Mouse (Mus musculus) MEL (cell line): ENCODE results near the gene Zfp507. TPM values are rescaled to one million over a fixed set of nuclear protein-coding genes. Genes with fewer than 3 reads are reported as not detected.
A peak's percentile ranks its signal among the peaks of the same experiment; 100 is the strongest.

Source experiments
- DNase-seq: peaks from one replicate; pipeline ENCODE4 v3.0.0; 2011; ENCODE audit warnings: low read depth, low spot score
- H3K27ac ChIP-seq: 2 replicates; pipeline ENCODE4 v1.5.1; 2012; ENCODE audit warnings: low read depth, mild to moderate bottlenecking, control low read depth, low read length, moderate library complexity; ENCODE audit not compliant: control insufficient read depth
- H3K27me3 ChIP-seq, 2 experiments: fragments of 150-350 bp in 1 of 2; sonication (generic) in 1 of 2; 2 replicates each; pipeline ENCODE4 v1.6.1; 2012; ENCODE audit warnings: low read length in 2 of 2, mild to moderate bottlenecking in 2 of 2, improper control_type of control experiment in 1 of 2, moderate library complexity in 1 of 2; ENCODE audit not compliant: insufficient read depth in 2 of 2, control insufficient read depth in 1 of 2
- H3K36me3 ChIP-seq, 2 experiments: 2 replicates each; pipeline ENCODE4 v1.6.1; 2012 to 2014; ENCODE audit warnings: low read length in 2 of 2, improper control_type of control experiment in 1 of 2, inconsistent platforms in 1 of 2, mild to moderate bottlenecking in 1 of 2; ENCODE audit not compliant: insufficient read depth in 2 of 2, control insufficient read depth in 1 of 2
- H3K4me1 ChIP-seq, 2 experiments: fragments of 150-350 bp in 1 of 2; sonication (generic) in 1 of 2; 2 replicates each; pipeline ENCODE4 v1.6.1; 2012; ENCODE audit warnings: low read length in 2 of 2, improper control_type of control experiment in 1 of 2, mild to moderate bottlenecking in 1 of 2; ENCODE audit not compliant: insufficient read depth in 2 of 2, control insufficient read depth in 1 of 2
- H3K4me3 ChIP-seq, 2 experiments: fragments of 150-350 bp in 1 of 2; sonication (generic) in 1 of 2; 2 replicates each; pipeline ENCODE4 v1.5.1; 2012; ENCODE audit warnings: low read depth in 2 of 2, low read length in 2 of 2, mild to moderate bottlenecking in 2 of 2, moderate library complexity in 2 of 2, control low read depth in 1 of 2, improper control_type of control experiment in 1 of 2; ENCODE audit not compliant: control insufficient read depth in 1 of 2, insufficient read depth in 1 of 2
- H3K79me2 ChIP-seq: 2 replicates; pipeline ENCODE4 v1.6.1; 2012; ENCODE audit warnings: mild to moderate bottlenecking, low read length, moderate library complexity; ENCODE audit not compliant: control insufficient read depth, poor library complexity, insufficient read depth
- H3K9ac ChIP-seq: 2 replicates; pipeline ENCODE4 v1.6.1; 2012; ENCODE audit warnings: low read depth, mild to moderate bottlenecking, control low read depth, low read length, moderate library complexity; ENCODE audit not compliant: control insufficient read depth, poor library complexity, severe bottlenecking
- H3K9me3 ChIP-seq: fragments of 150-350 bp; sonication (generic); replicated peaks from 2 replicates; pipeline ENCODE4 v1.6.1; 2012; ENCODE audit warnings: mild to moderate bottlenecking, low read length, improper control_type of control experiment, moderate library complexity; ENCODE audit not compliant: insufficient read depth
- CHD1 ChIP-seq: IDR thresholded peaks from 2 replicates; pipeline ENCODE4 v1.6.1; 2012; ENCODE audit warnings: low read depth, mild to moderate bottlenecking, inconsistent platforms, low read length, improper control_type of control experiment
- CHD2 ChIP-seq: IDR thresholded peaks from 2 replicates; pipeline ENCODE4 v1.6.1; 2011; ENCODE audit warnings: low read length, improper control_type of control experiment
- CTCF ChIP-seq, 3 experiments: IDR thresholded peaks in 2 of 3; conservative IDR thresholded peaks in 1 of 3; 2 replicates each; pipeline ENCODE4 v1.5.1; 2011 to 2012; ENCODE audit warnings: low read length in 3 of 3, low read depth in 2 of 3, mild to moderate bottlenecking in 2 of 3, improper control_type of control experiment in 1 of 3, inconsistent platforms in 1 of 3, mixed read lengths in 1 of 3, moderate library complexity in 1 of 3; ENCODE audit not compliant: control insufficient read depth in 1 of 3, insufficient read depth in 1 of 3, poor library complexity in 1 of 3, severe bottlenecking in 1 of 3
- ELF1 ChIP-seq: IDR thresholded peaks from 2 replicates; pipeline ENCODE4 v1.6.1; 2014; ENCODE audit warnings: low read depth, mild to moderate bottlenecking, inconsistent platforms, low read length, improper control_type of control experiment, moderate library complexity
- GABPA ChIP-seq: IDR thresholded peaks from 2 replicates; pipeline ENCODE4 v1.6.1; 2012; ENCODE audit warnings: low read depth, mild to moderate bottlenecking, inconsistent platforms, low read length, improper control_type of control experiment, moderate library complexity
- GATA1 ChIP-seq: IDR thresholded peaks from 2 replicates; pipeline ENCODE4 v1.6.1; 2011; ENCODE audit warnings: low read depth, low read length, improper control_type of control experiment
- JUND ChIP-seq: IDR thresholded peaks from 2 replicates; pipeline ENCODE4 v1.6.1; 2011; ENCODE audit warnings: low read depth, mild to moderate bottlenecking, improper control_type of control experiment, low read length
- MAZ ChIP-seq: IDR thresholded peaks from 2 replicates; pipeline ENCODE4 v1.6.1; 2012; ENCODE audit warnings: low read depth, mild to moderate bottlenecking, inconsistent platforms, low read length, improper control_type of control experiment
- MYB ChIP-seq: IDR thresholded peaks from 2 replicates; pipeline ENCODE4 v1.6.1; 2011; ENCODE audit warnings: mild to moderate bottlenecking, low read depth, low read length, improper control_type of control experiment
- MYC ChIP-seq: IDR thresholded peaks from 2 replicates; pipeline ENCODE4 v1.6.1; 2011; ENCODE audit warnings: low read depth, mild to moderate bottlenecking, low read length, improper control_type of control experiment, moderate library complexity
- POLR2AphosphoS2 ChIP-seq: IDR thresholded peaks from 2 replicates; pipeline ENCODE4 v1.6.1; 2011; ENCODE audit warnings: low read length, improper control_type of control experiment
- POLR2AphosphoS5 ChIP-seq: IDR thresholded peaks from 2 replicates; pipeline ENCODE4 v1.6.1; 2012; ENCODE audit warnings: low read depth, borderline replicate concordance, mild to moderate bottlenecking, inconsistent platforms, low read length, moderate library complexity, mixed read lengths
- RCOR1 ChIP-seq: IDR thresholded peaks from 2 replicates; pipeline ENCODE4 v1.6.1; 2012; ENCODE audit warnings: low read depth, mild to moderate bottlenecking, inconsistent platforms, low read length, improper control_type of control experiment
- SIN3A ChIP-seq: IDR thresholded peaks from 2 replicates; pipeline ENCODE4 v1.6.1; 2012; ENCODE audit warnings: low read length, improper control_type of control experiment, inconsistent platforms
- SMC3 ChIP-seq: IDR thresholded peaks from 2 replicates; pipeline ENCODE4 v1.6.1; 2011; ENCODE audit warnings: low read depth, low read length, improper control_type of control experiment
- TAL1 ChIP-seq: IDR thresholded peaks from 2 replicates; pipeline ENCODE4 v1.6.1; 2012; ENCODE audit warnings: mild to moderate bottlenecking, inconsistent platforms, low read length, moderate library complexity, mixed read lengths
- TCF12 ChIP-seq: IDR thresholded peaks from 2 replicates; pipeline ENCODE4 v1.6.1; 2014; ENCODE audit warnings: low read depth, mild to moderate bottlenecking, inconsistent platforms, low read length, improper control_type of control experiment, moderate library complexity
- UBTF ChIP-seq: IDR thresholded peaks from 2 replicates; pipeline ENCODE4 v1.6.1; 2012; ENCODE audit warnings: low read depth, mild to moderate bottlenecking, inconsistent platforms, low read length, improper control_type of control experiment, moderate library complexity, borderline replicate concordance; ENCODE audit not compliant: insufficient read depth
- USF2 ChIP-seq, 2 experiments: IDR thresholded peaks; 2 replicates each; pipeline ENCODE4 v1.6.1; 2011 to 2012; ENCODE audit warnings: improper control_type of control experiment in 2 of 2, low read length in 2 of 2, borderline replicate concordance in 1 of 2, inconsistent platforms in 1 of 2, low read depth in 1 of 2, mild to moderate bottlenecking in 1 of 2; ENCODE audit not compliant: insufficient read depth in 1 of 2
- ZC3H11A ChIP-seq: IDR thresholded peaks from 2 replicates; pipeline ENCODE4 v1.6.1; 2012; ENCODE audit warnings: low read depth, mild to moderate bottlenecking, inconsistent platforms, low read length, improper control_type of control experiment
- ZKSCAN1 ChIP-seq: IDR thresholded peaks from 2 replicates; pipeline ENCODE4 v1.6.1; 2012; ENCODE audit warnings: low read depth, mild to moderate bottlenecking, inconsistent platforms, low read length, improper control_type of control experiment, moderate library complexity
- ZMIZ1 ChIP-seq: IDR thresholded peaks from 2 replicates; pipeline ENCODE4 v1.6.1; 2012; ENCODE audit warnings: low read depth, mild to moderate bottlenecking, inconsistent platforms, low read length, improper control_type of control experiment, moderate library complexity
- polyA plus RNA-seq, 2 experiments: library from polyadenylated mRNA; stranded (reverse) in 1 of 2; unstranded in 1 of 2; fragments of >175 nt in 1 of 2; fragments of >200 nt in 1 of 2; gene quantifications; 2 replicates each; pipeline versions ENCODE4 v1.2.1 to v1.2.4; 2012; ENCODE audit warnings: low replicate concordance in 2 of 2, low read depth in 1 of 2; ENCODE audit not compliant: insufficient read length in 2 of 2, insufficient read depth in 1 of 2, missing spikeins in 1 of 2
- total RNA-seq: library from RNA; depleted of rRNA; stranded (reverse); fragments of 300-350 nt; gene quantifications from 2 replicates; pipeline ENCODE4 v1.2.3, GENCODE M21; 2012

The Zfp507 gene
- total and polyA plus RNA-seq, 3 experiments = 16.4 to 67.2 (median 17.7) TPM

DNA sequence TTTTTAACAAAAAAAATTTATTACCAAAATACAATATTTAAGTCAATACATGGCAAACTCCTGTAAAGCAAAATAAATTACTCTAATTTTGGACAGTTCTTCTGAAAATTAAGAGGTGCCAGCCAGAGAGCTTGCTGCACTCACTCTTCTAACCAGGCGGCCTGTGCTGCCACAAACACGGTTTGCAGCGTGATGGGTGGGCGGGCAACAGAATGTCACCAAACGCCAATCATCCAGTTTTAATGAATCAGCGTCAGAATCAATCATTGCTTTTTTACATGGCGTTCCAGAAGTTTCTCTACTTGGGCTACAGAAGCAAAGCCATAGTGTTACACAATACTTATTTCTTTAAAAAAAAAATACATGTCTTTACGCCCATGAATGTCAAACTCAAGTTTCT lies 30.5 kb downstream of the Zfp507 start:
- Histone ChIP-seq H3K36me3 (no peaks in the 10 kb centered on the region; a peak in 2 of 4 replicates), H3K4me1 (peaks cover 0 to 4% of the 10 kb centered on the region in 2 experiments; a peak in 1 of 4 replicates)
- DNase-seq = no peak
- TF ChIP-seq POLR2AphosphoS2 (no peak), TAL1 (no peak), RCOR1 (no peak), CHD2 (no peak), CHD1 (no peak), ZKSCAN1 (no peak), ZC3H11A (no peak), ELF1 (no peak), MYC (no peak), GABPA (no peak), UBTF (no peak), POLR2AphosphoS5 (no peak), CTCF (IDR thresholded peaks at IDR 0.05 in 2 of 3, conservative IDR thresholded peaks at IDR 0.05 in 1 of 3; ENCODE audit: control insufficient read depth in 1 of 3, insufficient read depth in 1 of 3, low read depth in 2 of 3, low read length in 3 of 3, poor library complexity in 1 of 3, severe bottlenecking in 1 of 3) (no peak), TCF12 (no peak), SIN3A (no peak), ZMIZ1 (no peak), MYB (no peak), MAZ (no peak), JUND (no peak), SMC3 (no peak)
- TF ChIP-seq, all 39 proteins: peak for 0
- Histone ChIP-seq H3K79me2 (no peaks in the 10 kb centered on the region), H3K27ac (no peak overlapping the region), H3K27me3 (no peaks in the 10 kb centered on the region), H3K4me3 (no peak overlapping the region), H3K9me3 (no peaks in the 10 kb centered on the region), H3K9ac (no peak overlapping the region)

DNA sequence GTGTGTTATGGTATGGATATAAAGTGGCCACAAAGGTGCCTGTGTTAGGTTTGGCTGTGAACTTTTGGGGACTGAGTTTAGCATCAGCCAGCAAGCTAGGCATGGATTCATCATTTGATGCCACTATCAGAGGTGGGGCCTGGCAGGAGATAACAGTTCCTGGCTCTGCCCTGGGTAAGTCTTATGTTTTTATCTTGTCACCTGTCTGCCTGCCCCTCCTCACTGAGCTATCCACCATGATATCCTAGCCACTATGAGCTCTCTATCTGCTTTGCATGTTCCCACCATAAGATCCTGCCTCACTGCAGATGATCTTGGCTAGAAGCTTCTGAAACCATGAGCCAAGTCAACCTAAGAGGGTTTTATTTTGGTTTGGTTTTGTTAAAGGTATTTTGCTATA lies 31.7 kb downstream of the Zfp507 start:
- no peaks in the 10 kb centered on the region for H3K27me3 ChIP-seq
- H3K4me3 ChIP-seq = no peak overlapping the region
- no peak for TF ChIP-seq USF2 (IDR thresholded peaks at IDR 0.05; ENCODE audit: borderline replicate concordance in 1 of 2, insufficient read depth in 1 of 2, low read depth in 1 of 2, low read length in 2 of 2)
- 0 out of 2 replicates have a peak, but pooled peaks have one; percentile 57 for TF ChIP-seq POLR2AphosphoS2
- peak; percentile 31; the same call in 1 of the 2 replicates for TF ChIP-seq GATA1
- H3K4me1 ChIP-seq = peaks cover 0 to 4% of the 10 kb centered on the region in 2 experiments; a peak in 1 of 4 replicates
- no peaks in the 10 kb centered on the region for H3K79me2 ChIP-seq
- no peaks in the 10 kb centered on the region; a peak in 2 of 4 replicates for H3K36me3 ChIP-seq
- H3K9me3 ChIP-seq = no peaks in the 10 kb centered on the region
- DNase-seq = peak; percentile 13
- H3K27ac ChIP-seq = no peak overlapping the region
- H3K9ac ChIP-seq = no peak overlapping the region
